Mouse (Mus musculus) lung, embryonic 15.5 days (tissue): ENCODE results near the gene Prkag2. TPM values are rescaled to one million over a fixed set of nuclear protein-coding genes. Genes with fewer than 3 reads are reported as not detected.

Source experiments
- ATAC-seq: fragments of 200-750 bp; cut with Nextera tagmentation; 2 replicates; pipeline ENCODE4 v1.8.0; 2017; ENCODE audit warnings: moderate number of reproducible peaks, borderline replicate concordance; ENCODE audit not compliant: low FRiP score, low TSS enrichment; ENCODE audit errors: extremely low read depth
- H3K27ac ChIP-seq: fragments of 300-500 bp; sonication (generic); 2 replicates; pipeline ENCODE4 v1.5.1; 2015; ENCODE audit warnings: moderate library complexity, mild to moderate bottlenecking, inconsistent platforms
- H3K27me3 ChIP-seq: fragments of 300-500 bp; sonication (generic); 2 replicates; pipeline ENCODE4 v1.6.1; 2015; ENCODE audit warnings: inconsistent platforms
- H3K36me3 ChIP-seq: fragments of 300-500 bp; sonication (generic); 2 replicates; pipeline ENCODE4 v1.6.1; 2015; ENCODE audit warnings: inconsistent platforms
- H3K4me1 ChIP-seq: fragments of 300-500 bp; sonication (generic); 2 replicates; pipeline ENCODE4 v1.6.1; 2015; ENCODE audit warnings: inconsistent platforms
- H3K4me2 ChIP-seq: fragments of 300-500 bp; sonication (generic); 2 replicates; pipeline ENCODE4 v1.6.1; 2015; ENCODE audit warnings: inconsistent platforms, mild to moderate bottlenecking, moderate library complexity
- H3K4me3 ChIP-seq: fragments of 300-500 bp; sonication (generic); 2 replicates; pipeline ENCODE4 v1.5.1; 2015; ENCODE audit warnings: mild to moderate bottlenecking, inconsistent platforms
- H3K9ac ChIP-seq: fragments of 300-500 bp; sonication (generic); 2 replicates; pipeline ENCODE4 v1.6.1; 2015; ENCODE audit warnings: inconsistent platforms
- H3K9me3 ChIP-seq: fragments of 300-500 bp; sonication (generic); 2 replicates; pipeline ENCODE4 v1.6.1; 2016; ENCODE audit warnings: inconsistent platforms
- WGBS: fragments of 180-500 bp; shearing (Covaris S2); methylation state at CpG from one replicate; pipeline ENCODE4 v1.1.7; 2015; 5-methylcytosine and 5-hydroxymethylcytosine counted together
- polyA plus RNA-seq: library from polyadenylated mRNA; unstranded; fragments of >200 nt; fragmentation: Nextera tagmentation; extraction: Ambion mirVana; gene quantifications from 2 replicates; pipeline ENCODE4 v1.2.1, GENCODE M21; 2015

The Prkag2 gene
- polyA plus RNA-seq, 1 experiment from 2014 or later, result 30.2 TPM

GRCm38 (mm10) chr5:25041307-25041706, 59.1 kb downstream of the Prkag2 start:
- Histone ChIP-seq H3K4me1 (no peaks in the 10 kb centered on the region), H3K4me2 (no peak overlapping the region), H3K9me3 (no peaks in the 10 kb centered on the region), H3K27me3 (no peaks in the 10 kb centered on the region), H3K27ac (no peak overlapping the region), H3K9ac (no peak overlapping the region), H3K36me3 (no peaks in the 10 kb centered on the region), H3K4me3 (no peak overlapping the region)
- no peak; the same call in 1 of the 2 replicates for ATAC-seq
- 37% methylated on average over 5 of the region's 5 CpGs for WGBS

DNA sequence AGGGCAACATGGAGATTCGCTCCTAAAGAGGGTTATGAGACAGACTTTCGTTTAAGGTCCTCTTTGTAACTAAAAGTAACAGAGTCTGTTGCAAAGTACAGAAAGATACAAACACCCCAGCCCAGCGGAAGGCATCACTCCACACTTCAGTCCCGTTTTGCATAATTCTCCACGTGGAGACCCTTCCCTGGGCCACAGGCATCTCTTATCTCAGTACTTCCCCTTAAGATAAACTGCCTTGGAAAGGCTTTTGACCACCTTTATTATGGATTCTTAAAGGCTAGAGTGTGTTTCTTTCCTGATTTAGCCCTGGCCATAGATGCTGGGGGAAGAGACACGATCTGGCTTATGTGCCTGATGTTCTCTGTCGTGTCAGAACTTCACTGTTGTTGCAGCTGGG, 59.5 kb downstream of the Prkag2 start:
- Histone ChIP-seq H3K27me3 (no peaks in the 10 kb centered on the region), H3K4me1 (no peaks in the 10 kb centered on the region), H3K4me3 (no peak overlapping the region), H3K9ac (no peak overlapping the region), H3K4me2 (no peak overlapping the region), H3K36me3 (no peaks in the 10 kb centered on the region), H3K9me3 (no peaks in the 10 kb centered on the region), H3K27ac (no peak overlapping the region)
- ATAC-seq, result no peak
- 38% methylated on average over 7 of the region's 7 CpGs for WGBS

- no peaks in the 10 kb centered on the region for H3K36me3 ChIP-seq
- H3K4me3 ChIP-seq, result no peak overlapping the region
- 93% methylated on average over 2 of the region's 2 CpGs for WGBS
- no peak overlapping the region for H3K4me2 ChIP-seq
- no peak overlapping the region for H3K9ac ChIP-seq
- no peaks in the 10 kb centered on the region for H3K27me3 ChIP-seq
- ATAC-seq, result no peak
- no peaks in the 10 kb centered on the region for H3K9me3 ChIP-seq
- H3K27ac ChIP-seq, result no peak overlapping the region
- H3K4me1 ChIP-seq, result no peaks in the 10 kb centered on the region
These were observed 61.6 kb downstream of the Prkag2 start for GRCm38 (mm10) chr5:25038827-25039226.

DNA sequence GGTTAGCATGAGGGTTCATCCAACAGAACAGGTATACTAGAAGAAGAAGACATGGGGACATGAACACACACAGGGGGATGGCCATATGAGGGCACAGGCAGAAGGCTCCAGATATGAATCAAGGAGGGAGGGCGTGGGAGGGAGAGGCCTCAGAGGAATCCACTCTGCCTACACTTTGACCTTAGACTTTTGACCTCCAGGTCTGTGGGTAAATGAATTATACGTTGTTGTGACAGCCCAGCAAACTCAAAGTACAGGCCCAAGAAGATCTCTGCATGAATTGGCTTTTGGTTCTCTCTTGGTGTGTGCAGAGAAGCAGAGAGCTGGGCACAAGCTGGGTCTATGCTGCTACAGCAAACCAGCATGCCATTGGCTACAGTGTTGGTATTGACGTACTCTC, 65.1 kb downstream of the Prkag2 start:
- Histone ChIP-seq H3K9ac (no peak overlapping the region), H3K9me3 (no peaks in the 10 kb centered on the region), H3K4me3 (no peak overlapping the region), H3K4me1 (peaks cover 13% of the 10 kb centered on the region), H3K4me2 (no peak overlapping the region), H3K36me3 (no peaks in the 10 kb centered on the region), H3K27me3 (no peaks in the 10 kb centered on the region), H3K27ac (no peak overlapping the region)
- 66% methylated on average over 3 of the region's 3 CpGs for WGBS
- no peak for ATAC-seq

DNA sequence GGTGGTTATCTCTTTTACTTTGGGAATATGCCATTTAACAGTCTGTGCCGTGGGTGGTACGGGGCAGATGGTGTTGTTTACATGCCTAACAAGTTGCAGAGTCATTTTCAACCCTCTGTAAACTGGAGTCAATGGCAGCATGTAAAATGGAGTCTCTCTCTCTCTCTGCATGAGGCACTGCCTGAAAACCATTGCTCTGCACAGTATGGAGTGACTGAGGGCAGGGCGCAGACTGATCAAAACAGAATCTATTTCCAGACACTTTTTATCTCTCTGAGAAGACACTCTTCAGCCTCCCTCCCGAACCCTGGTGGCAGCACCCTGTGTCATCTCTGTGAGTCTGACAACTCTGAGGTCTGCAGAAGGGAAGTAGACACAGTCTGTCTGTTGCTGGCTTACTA, 69.0 kb downstream of the Prkag2 start:
- Histone ChIP-seq H3K4me1 (peaks cover 28% of the 10 kb centered on the region), H3K9ac (no peak overlapping the region), H3K9me3 (no peaks in the 10 kb centered on the region), H3K27me3 (no peaks in the 10 kb centered on the region), H3K4me2 (no peak overlapping the region), H3K36me3 (no peaks in the 10 kb centered on the region), H3K27ac (no peak overlapping the region), H3K4me3 (no peak overlapping the region)
- ATAC-seq, result no peak
- WGBS, result 57% methylated on average over 4 of the region's 4 CpGs

GRCm38 (mm10) chr5:25031037-25031436, 69.4 kb downstream of the Prkag2 start:
- no peak for ATAC-seq
- Histone ChIP-seq H3K9me3 (no peaks in the 10 kb centered on the region), H3K4me1 (peaks cover 28% of the 10 kb centered on the region), H3K36me3 (no peaks in the 10 kb centered on the region), H3K4me3 (no peak overlapping the region), H3K27ac (peak overlapping the region; percentile 6; the same call in 1 of the 2 replicates), H3K27me3 (no peaks in the 10 kb centered on the region), H3K4me2 (no peak overlapping the region), H3K9ac (no peak overlapping the region)
- WGBS, result 72% methylated on average over 11 of the region's 11 CpGs

DNA sequence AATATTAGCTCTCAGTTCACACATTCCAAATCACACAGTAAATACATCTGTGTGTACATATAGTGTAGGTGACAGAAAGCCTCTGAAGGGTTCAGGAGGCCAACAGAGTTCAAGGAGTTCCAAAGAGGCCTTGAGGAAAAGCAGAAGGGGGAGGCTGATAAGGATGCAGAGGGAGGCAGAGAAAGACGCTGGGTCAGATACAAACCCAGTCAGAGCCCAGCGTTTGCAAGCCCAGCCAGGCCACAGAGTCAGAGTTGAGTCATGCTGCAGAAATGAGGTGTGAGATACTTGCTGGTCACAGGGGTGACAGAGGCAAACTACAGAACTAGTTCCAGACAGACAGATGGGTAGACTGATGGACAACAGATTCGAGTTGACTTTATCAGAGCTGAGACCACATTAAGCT, 70.2 kb downstream of the Prkag2 start:
- WGBS, result 7% methylated on average over 3 of the region's 3 CpGs
- ATAC-seq, result peak; percentile 63; the same call in 1 of the 2 replicates
- Histone ChIP-seq H3K9me3 (no peaks in the 10 kb centered on the region), H3K27me3 (no peaks in the 10 kb centered on the region), H3K4me1 (peaks cover 33% of the 10 kb centered on the region), H3K36me3 (no peaks in the 10 kb centered on the region), H3K9ac (no peak overlapping the region), H3K27ac (peak overlapping the region; percentile 6; the same call in 1 of the 2 replicates), H3K4me2 (no peak overlapping the region), H3K4me3 (no peak overlapping the region)

DNA sequence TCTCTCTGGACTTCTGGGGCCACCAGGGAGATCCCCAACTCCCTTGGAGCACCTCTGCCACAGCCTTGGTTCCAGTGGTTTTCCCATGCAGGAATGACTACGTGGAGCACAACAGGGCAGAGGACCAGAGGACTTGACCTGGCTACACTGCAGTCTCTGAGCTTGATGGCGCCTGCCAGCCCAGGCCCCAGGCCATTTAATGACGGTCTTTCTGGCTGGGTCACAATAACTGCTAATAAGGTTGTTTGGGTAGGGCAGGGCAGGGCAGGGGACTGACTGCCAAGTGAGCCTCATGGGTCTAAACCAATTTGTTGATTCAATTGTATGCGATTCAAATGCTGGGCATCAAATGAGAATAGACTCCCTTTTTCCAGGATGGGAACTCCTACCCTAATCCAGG, 72.8 kb downstream of the Prkag2 start:
- H3K4me3 ChIP-seq, result no peak overlapping the region
- no peak for ATAC-seq
- peaks cover 35% of the 10 kb centered on the region for H3K4me1 ChIP-seq
- H3K4me2 ChIP-seq, result no peak overlapping the region
- no peak overlapping the region for H3K27ac ChIP-seq
- H3K9ac ChIP-seq, result no peak overlapping the region
- no peaks in the 10 kb centered on the region for H3K27me3 ChIP-seq
- WGBS, result 84% methylated on average over 4 of the region's 4 CpGs
- no peaks in the 10 kb centered on the region for H3K36me3 ChIP-seq
- H3K9me3 ChIP-seq, result no peaks in the 10 kb centered on the region

DNA sequence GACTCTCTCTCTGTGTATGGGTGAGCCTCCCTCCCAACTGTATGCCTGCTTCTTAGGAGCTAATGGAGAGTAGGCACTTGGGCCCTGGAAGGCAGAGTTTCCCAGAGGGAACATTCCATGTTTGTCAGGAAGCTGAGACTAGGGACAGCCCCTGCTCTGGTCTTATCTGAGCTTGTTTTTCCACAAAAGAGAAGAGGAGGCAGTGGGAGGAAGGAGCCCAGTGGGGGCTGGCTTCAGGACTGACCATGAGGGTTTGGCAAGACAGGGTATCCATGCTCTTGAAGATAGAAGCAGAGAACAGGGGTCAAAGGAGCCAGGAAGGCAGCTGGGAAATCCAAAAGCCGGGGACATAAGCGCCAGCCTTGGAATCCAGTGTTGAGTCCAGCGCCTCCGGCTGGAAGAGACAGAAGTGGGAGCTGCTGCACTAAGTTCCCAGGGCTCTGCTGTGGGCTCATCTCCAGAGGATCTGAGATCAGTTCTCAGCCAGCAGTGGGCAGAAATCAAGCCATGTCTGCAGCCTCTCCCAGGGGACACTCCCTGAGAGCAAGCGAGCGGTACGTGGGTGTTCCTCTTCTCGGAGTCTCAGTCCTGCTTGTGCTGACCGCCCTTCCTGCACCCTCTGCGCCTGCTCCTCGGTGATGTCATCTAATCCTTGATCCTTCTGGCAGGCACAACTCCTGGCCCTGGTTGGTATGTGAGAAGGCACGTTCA, 75.0 kb downstream of the Prkag2 start:
- Histone ChIP-seq H3K27ac (no peak overlapping the region), H3K4me1 (peaks cover 23% of the 10 kb centered on the region)

DNA sequence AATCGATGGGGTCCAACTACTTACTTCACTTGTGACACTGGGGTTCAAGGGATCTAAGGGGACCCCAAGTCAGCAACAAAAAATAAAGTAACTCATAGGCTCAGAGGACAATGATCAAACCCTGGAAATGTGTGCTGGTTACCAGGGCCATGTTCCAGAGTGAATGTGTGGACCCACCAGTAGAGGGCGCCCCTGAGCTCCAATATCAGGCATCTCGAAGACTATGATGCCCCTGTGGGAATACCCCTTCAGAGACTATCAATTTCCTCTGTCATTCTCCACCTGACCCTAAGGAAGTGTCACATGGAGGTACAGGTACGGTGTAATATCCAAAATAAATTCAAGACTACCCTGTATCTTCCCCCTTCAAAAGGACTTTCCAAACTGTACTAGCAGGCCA, 77.5 kb downstream of the Prkag2 start:
- no peaks in the 10 kb centered on the region for H3K36me3 ChIP-seq
- H3K4me3 ChIP-seq, result no peak overlapping the region
- peaks cover 7% of the 10 kb centered on the region; the same call in 1 of the 2 replicates for H3K4me1 ChIP-seq
- no peaks in the 10 kb centered on the region for H3K27me3 ChIP-seq
- H3K4me2 ChIP-seq, result no peak overlapping the region
- H3K9me3 ChIP-seq, result no peaks in the 10 kb centered on the region
- no peak for ATAC-seq
- H3K9ac ChIP-seq, result no peak overlapping the region
- H3K27ac ChIP-seq, result no peak overlapping the region
- 42% methylated on average over 4 of the region's 4 CpGs for WGBS

More for the DNA sequence above, 75.0 kb downstream of the Prkag2 start:
- Histone ChIP-seq H3K4me3 (no peak overlapping the region), H3K4me2 (no peak overlapping the region), H3K9ac (no peak overlapping the region), H3K27me3 (no peaks in the 10 kb centered on the region), H3K36me3 (no peaks in the 10 kb centered on the region), H3K9me3 (no peaks in the 10 kb centered on the region)
- 47% methylated on average over 12 of the region's 12 CpGs for WGBS
- ATAC-seq, result peak; percentile 33; the same call in 1 of the 2 replicates

GRCm38 (mm10) chr5:25019221-25019620, 81.2 kb downstream of the Prkag2 start:
- Histone ChIP-seq H3K36me3 (no peaks in the 10 kb centered on the region), H3K9ac (no peak overlapping the region), H3K4me2 (no peak overlapping the region), H3K9me3 (no peaks in the 10 kb centered on the region), H3K4me1 (no peaks in the 10 kb centered on the region), H3K27me3 (no peaks in the 10 kb centered on the region), H3K27ac (no peak overlapping the region), H3K4me3 (no peak overlapping the region)
- 39% methylated on average over 6 of the region's 6 CpGs for WGBS
- ATAC-seq, result no peak

DNA sequence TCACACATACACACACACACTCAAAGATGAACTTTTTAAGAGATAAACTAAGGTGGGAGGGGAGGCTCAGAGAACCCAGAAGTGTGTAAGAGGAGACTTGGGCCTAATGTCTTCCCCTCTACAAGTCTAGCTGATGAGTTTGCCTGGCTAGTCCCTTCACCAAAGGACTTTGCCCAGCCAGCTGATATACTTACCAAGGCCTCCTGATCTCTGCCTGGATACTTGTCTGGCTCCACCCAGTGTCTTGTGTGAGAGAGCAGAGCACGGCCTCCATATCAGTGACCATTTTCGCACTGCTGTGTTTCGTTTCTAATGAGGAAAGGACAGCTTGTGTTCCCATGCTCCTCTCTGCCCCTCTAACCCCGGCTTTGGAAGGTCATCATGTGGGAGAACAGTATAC, 88.3 kb downstream of the Prkag2 start:
- Histone ChIP-seq H3K36me3 (no peaks in the 10 kb centered on the region), H3K9ac (no peak overlapping the region), H3K4me1 (peaks cover 17% of the 10 kb centered on the region), H3K27ac (no peak overlapping the region), H3K4me2 (no peak overlapping the region), H3K27me3 (no peaks in the 10 kb centered on the region), H3K9me3 (no peaks in the 10 kb centered on the region), H3K4me3 (no peak overlapping the region)
- 80% methylated on average over 4 of the region's 4 CpGs for WGBS
- ATAC-seq, result no peak
